ENCODE assay signal across 16 mouse cellular contexts in the genomic region with DNA sequence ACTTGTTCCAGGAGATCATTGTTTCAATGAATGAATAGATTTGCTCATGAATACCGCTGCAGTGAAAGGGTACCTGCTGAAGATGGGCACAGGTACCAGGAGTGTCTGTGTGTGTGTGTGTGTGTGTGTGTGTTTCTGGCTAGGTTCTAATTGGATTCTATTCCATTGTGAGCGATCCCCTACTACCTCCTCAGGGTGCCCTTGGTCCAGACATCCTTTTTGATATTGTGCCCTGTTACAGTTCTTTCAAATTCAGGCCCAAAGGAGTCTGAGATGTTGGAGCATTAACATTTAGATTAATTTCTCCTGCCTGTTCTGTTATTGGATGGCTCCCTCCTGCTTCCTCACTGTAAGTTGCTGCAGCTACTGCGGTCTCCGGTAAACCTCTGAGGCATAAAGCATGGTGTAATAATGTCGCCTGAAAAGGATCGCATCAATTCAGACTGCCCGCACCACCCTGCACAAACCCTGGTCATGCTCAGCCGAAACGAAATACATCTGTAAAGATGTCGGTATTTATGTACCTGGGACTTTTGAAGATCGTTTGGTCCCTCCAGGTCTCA. TPM values are rescaled to one million over a fixed set of nuclear protein-coding genes. Genes with fewer than 3 reads are reported as not detected.
"Had no signal": no experiment of that assay in that cellular context is flagged by ENCODE, and none has a peak within 500 bp of the region (broad histone marks: within the 10 kb centered on the region; RNA-seq: fewer than 3 reads in every experiment).

No protein-coding gene starts in this region.

- DNase-seq: kidney, adult 8-10 months; kidney, postnatal 25 days; left cerebral cortex, postnatal 4 days; lung, adult 18-20 months; right cerebral cortex, postnatal 14 days; thymus, postnatal 14 days had no signal

- H3K27me3 ChIP-seq: limb, embryonic 13.5 days had no signal

- H3K4me2 ChIP-seq: limb, embryonic 13.5 days had no signal

- H3K9me3 ChIP-seq: limb, embryonic 13.5 days had no signal

- H3K9ac ChIP-seq: limb, embryonic 13.5 days; liver, embryonic 14.5 days had no signal

- ATAC-seq: inflammation-experienced regulatory T-cells, adult 6 months; intestine, postnatal 0 days had no signal

- H3K4me1 ChIP-seq: limb, embryonic 13.5 days had no signal

- H3K4me3 ChIP-seq: limb, embryonic 13.5 days had no signal

- H3K36me3 ChIP-seq: limb, embryonic 13.5 days had no signal

- H3K27ac ChIP-seq: limb, embryonic 13.5 days; liver, embryonic 14.5 days; stomach, postnatal 0 days had no signal

RNA-seq across cellular contexts. Expression of gene Nmur2, which starts 48.4 kb away (rescaled TPM):
- total RNA-seq: left cerebral cortex, postnatal 10 days; left cerebral cortex, postnatal 4 days; liver, adult 2 months had no signal
- polyA plus RNA-seq: inflammation-experienced regulatory T-cells, adult 6 months; kidney, embryonic 16.5 days; liver, adult 2 months; liver, embryonic 14.5 days; lung, embryonic 16.5 days; neural tube, embryonic 11.5 days had no signal
